Mouse (Mus musculus) brown adipose tissue, adult 24 weeks (tissue): ENCODE measurements at regions not wholly inside any gene's neighbourhood (a gene's known extent, or its start where the extent isn't known, plus 50 kb on each side); places are given as distances from the start of the nearest gene placed in this dataset.

Experiments
- H3K27ac ChIP-seq: fragments of 200-500 bp; replicated peaks from 2 replicates; pipeline ENCODE4 v1.5.1; 2012; ENCODE audit warnings: low read depth, mild to moderate bottlenecking, low read length
- H3K4me1 ChIP-seq: fragments of 200-500 bp; 2 replicates; pipeline ENCODE4 v1.6.1; 2012; ENCODE audit warnings: low read length, mixed read lengths; ENCODE audit not compliant: control insufficient read depth, insufficient read depth, insufficient read length
- H3K4me3 ChIP-seq: fragments of 200-500 bp; 2 replicates; pipeline ENCODE4 v1.5.1; 2012; ENCODE audit warnings: low read depth, mild to moderate bottlenecking, low read length, moderate library complexity; ENCODE audit not compliant: insufficient read depth

DNA sequence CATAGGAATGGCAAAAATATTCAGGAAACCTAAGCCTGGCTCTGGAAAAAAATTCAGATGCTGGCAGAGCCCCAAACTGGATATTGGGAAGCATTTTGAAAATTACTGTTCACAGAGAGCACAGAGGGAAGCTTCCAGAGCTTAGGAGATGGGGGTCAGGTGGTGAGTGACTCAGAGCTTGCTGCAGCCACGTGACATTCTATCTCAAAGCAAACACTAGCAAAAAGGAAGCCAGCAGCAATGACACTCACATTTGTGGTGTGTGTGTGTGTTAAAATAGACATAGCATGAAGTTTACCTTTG is 58.6 kb upstream of the Mkln1 start:
- H3K4me1 ChIP-seq, result no peaks in the 10 kb centered on the region
- H3K27ac ChIP-seq, result no peak overlapping the region
- no peak overlapping the region for H3K4me3 ChIP-seq

DNA sequence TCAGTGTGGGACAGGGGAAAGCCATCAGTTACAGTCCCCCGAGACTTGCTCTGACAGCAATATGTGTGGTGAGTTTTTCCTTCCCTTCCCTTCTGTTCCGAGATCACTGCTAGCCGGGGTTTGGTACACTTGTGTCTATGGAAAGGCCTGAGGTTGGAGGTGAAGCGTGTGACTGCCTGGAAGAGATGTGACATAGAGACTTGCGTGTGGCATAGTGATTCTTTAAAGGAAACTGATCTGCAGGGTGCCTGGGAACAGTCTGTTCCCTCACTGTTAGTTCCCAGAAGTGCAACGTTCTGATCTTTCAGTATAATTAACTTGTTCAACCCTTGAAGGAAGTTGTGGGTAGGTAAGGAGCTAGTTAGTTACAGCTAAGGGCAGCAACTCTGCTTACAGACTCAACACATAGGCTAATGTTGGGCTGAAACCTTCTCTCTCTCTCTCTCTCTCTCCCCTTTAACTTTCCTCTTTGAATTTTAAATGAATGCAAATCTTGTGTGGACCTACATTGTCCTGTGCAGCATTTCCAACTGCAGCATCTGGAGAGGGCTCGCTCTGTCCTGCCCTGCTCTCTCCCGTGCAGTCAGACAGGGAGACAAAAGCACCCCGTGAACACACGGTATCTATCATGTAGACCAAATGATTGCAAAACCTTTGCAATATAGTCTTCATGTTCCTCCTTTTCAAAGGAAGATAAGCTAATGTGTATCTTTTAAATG is 53.0 kb upstream of the Mkln1 start:
- Histone ChIP-seq H3K27ac (no peak overlapping the region), H3K4me1 (no peaks in the 10 kb centered on the region)

DNA sequence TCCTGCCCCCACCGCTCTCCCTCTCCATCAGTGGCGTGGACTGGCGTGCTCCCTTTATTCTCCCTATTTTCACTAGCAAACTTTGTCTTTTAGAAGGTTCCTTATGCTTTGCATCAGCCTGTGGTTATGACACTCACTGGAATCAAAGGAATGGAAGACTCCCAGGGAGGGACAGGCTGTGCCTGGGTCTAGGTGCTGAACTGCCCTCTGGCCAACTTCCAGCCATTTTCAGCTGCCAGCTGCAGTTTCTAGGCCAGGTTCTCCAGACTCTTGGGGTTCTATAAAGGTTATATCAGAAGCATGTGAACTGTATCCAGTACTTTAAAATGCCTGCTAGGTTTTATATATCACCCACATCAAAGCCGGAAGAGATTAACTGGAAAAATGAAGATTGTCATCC is 50.2 kb upstream of the Mkln1 start:
- H3K4me3 ChIP-seq, result no peak overlapping the region
- H3K27ac ChIP-seq, result no peak overlapping the region
- H3K4me1 ChIP-seq, result no peaks in the 10 kb centered on the region

More for the DNA sequence above, 53.0 kb upstream of the Mkln1 start:
- no peak overlapping the region for H3K4me3 ChIP-seq
